Mouse (Mus musculus) midbrain, embryonic 10.5 days (tissue): ENCODE data around the gene Mlec. TPM values are rescaled to one million over a fixed set of nuclear protein-coding genes. Genes with fewer than 3 reads are reported as not detected.
"Not testable (repeated sequence)": the region's sequence is repeated elsewhere in the genome, so short reads cannot be mapped to it uniquely, and the experiment has no call there.

Experiments used
- DNase-seq: peaks from one replicate; pipeline ENCODE4 v3.0.0-alpha.2; 2017; ENCODE audit warnings: low spot score
- H3K27ac ChIP-seq: fragments of 300-500 bp; sonication (generic); replicated peaks from 2 replicates; pipeline ENCODE4 v1.5.1; 2016; ENCODE audit warnings: mild to moderate bottlenecking
- H3K27me3 ChIP-seq: fragments of 300-500 bp; sonication (generic); 2 replicates; pipeline ENCODE4 v1.6.1; 2016; ENCODE audit warnings: low read depth, mild to moderate bottlenecking; ENCODE audit not compliant: poor library complexity, severe bottlenecking
- H3K36me3 ChIP-seq: fragments of 300-500 bp; sonication (generic); 2 replicates; pipeline ENCODE4 v1.6.1; 2016; ENCODE audit warnings: mild to moderate bottlenecking, moderate library complexity
- H3K4me1 ChIP-seq: fragments of 300-500 bp; sonication (generic); 2 replicates; pipeline ENCODE4 v1.6.1; 2016
- H3K4me3 ChIP-seq: fragments of 300-500 bp; sonication (generic); 2 replicates; pipeline ENCODE4 v1.5.1; 2016; ENCODE audit warnings: mild to moderate bottlenecking, moderate library complexity
- H3K9me3 ChIP-seq: fragments of 300-500 bp; sonication (generic); replicated peaks from 2 replicates; pipeline ENCODE4 v1.6.1; 2016; ENCODE audit warnings: mild to moderate bottlenecking
- WGBS: fragments of 180-500 bp; shearing (Covaris S2); methylation state at CpG from one replicate; pipeline ENCODE4 v1.1.7; 2016; 5-methylcytosine and 5-hydroxymethylcytosine counted together
- polyA plus RNA-seq: library from polyadenylated mRNA; unstranded; fragments of >200 nt; fragmentation: Nextera tagmentation; extraction: Ambion mirVana; gene quantifications from 2 replicates; pipeline ENCODE4 v1.2.1, GENCODE M21; 2016

The Mlec gene
- polyA plus RNA-seq, 1 experiment from 2014 or later = 69.5 TPM

- H3K36me3 ChIP-seq = peaks cover 94% of the 10 kb centered on the region
- no peaks in the 10 kb centered on the region for H3K9me3 ChIP-seq
- 92% methylated on average over 28 of the region's 28 CpGs for whole genome bisulfite sequencing
- H3K4me3 ChIP-seq = no peak overlapping the region
- H3K27me3 ChIP-seq = no peaks in the 10 kb centered on the region
- H3K27ac ChIP-seq = no peak overlapping the region
- H3K4me1 ChIP-seq = peaks cover 9% of the 10 kb centered on the region; the same call in 1 of the 2 replicates
- DNase-seq = no peak
Observed at GRCm38 (mm10) chr5:115126578-115127312, 31.2 kb downstream of the Mlec start.

- Histone ChIP-seq H3K27me3 (no peaks in the 10 kb centered on the region), H3K4me3 (peak overlapping the region; percentile 5; the same call in 1 of the 2 replicates), H3K4me1 (peaks cover 9% of the 10 kb centered on the region; the same call in 1 of the 2 replicates), H3K27ac (0 out of 2 replicates have a peak overlapping the region, but pooled peaks have one; percentile 14), H3K36me3 (peaks cover 84% of the 10 kb centered on the region), H3K9me3 (no peaks in the 10 kb centered on the region)
- DNase-seq = peak; percentile 79
- WGBS = 36% methylated on average over 24 of the region's 24 CpGs
Observed at GRCm38 (mm10) chr5:115125211-115125871, 32.6 kb downstream of the Mlec start.

- Histone ChIP-seq H3K9me3 (no peaks in the 10 kb centered on the region), H3K27ac (no peak overlapping the region), H3K4me1 (peaks cover 9% of the 10 kb centered on the region; the same call in 1 of the 2 replicates), H3K36me3 (peaks cover 78% of the 10 kb centered on the region), H3K27me3 (no peaks in the 10 kb centered on the region), H3K4me3 (no peak overlapping the region)
- DNase-seq = no peak
- WGBS = 96% methylated on average over 6 of the region's 6 CpGs
Observed at GRCm38 (mm10) chr5:115124690-115125089, 33.3 kb downstream of the Mlec start.

- no peaks in the 10 kb centered on the region for H3K9me3 ChIP-seq
- H3K27me3 ChIP-seq = no peaks in the 10 kb centered on the region
- no peak for DNase-seq
- WGBS = 86% methylated on average over 5 of the region's 5 CpGs
- H3K36me3 ChIP-seq = peaks cover 60% of the 10 kb centered on the region
- peaks cover 23% of the 10 kb centered on the region for H3K4me1 ChIP-seq
- no peak overlapping the region for H3K27ac ChIP-seq
- no peak overlapping the region for H3K4me3 ChIP-seq
Observed at GRCm38 (mm10) chr5:115120978-115121377, 37.0 kb downstream of the Mlec start.

GRCm38 (mm10) chr5:115118961-115119570, 38.9 kb downstream of the Mlec start, which contains the start of gene Acads:
Gene Acads (minus strand): TSS chr5:115119346.
- peak within 1 kb of the TSS; percentile 93 for H3K27ac ChIP-seq
- WGBS = under 1% methylated on average over 39 of the region's 39 CpGs
- H3K36me3 ChIP-seq = peaks cover 58% of the 10 kb centered on the region

GRCm38 (mm10) chr5:115117467-115117866, 40.5 kb downstream of the Mlec start:
- Histone ChIP-seq H3K36me3 (peaks cover 59% of the 10 kb centered on the region), H3K4me3 (no peak overlapping the region), H3K27ac (no peak overlapping the region), H3K27me3 (no peaks in the 10 kb centered on the region), H3K9me3 (no peaks in the 10 kb centered on the region), H3K4me1 (peaks cover 14% of the 10 kb centered on the region)
- no peak for DNase-seq
- 98% methylated on average over 13 of the region's 13 CpGs for WGBS

More at GRCm38 (mm10) chr5:115118961-115119570, 38.9 kb downstream of the Mlec start, which contains the start of gene Acads:
- Histone ChIP-seq H3K4me3 (peak within 1 kb of the TSS; percentile 89), H3K4me1 (peaks cover 14% of the 10 kb centered on the region), H3K9me3 (no peaks in the 10 kb centered on the region), H3K27me3 (no peaks in the 10 kb centered on the region)
- DNase-seq = peak; percentile 88

GRCm38 (mm10) chr5:115116426-115116825, 41.6 kb downstream of the Mlec start:
- H3K4me1 ChIP-seq = peaks cover 15% of the 10 kb centered on the region
- H3K27me3 ChIP-seq = no peaks in the 10 kb centered on the region
- 82% methylated on average over 3 of the region's 3 CpGs for WGBS
- H3K36me3 ChIP-seq = peaks cover 62% of the 10 kb centered on the region
- H3K9me3 ChIP-seq = no peaks in the 10 kb centered on the region
- no peak overlapping the region for H3K27ac ChIP-seq
- no peak overlapping the region for H3K4me3 ChIP-seq
- no peak for DNase-seq

GRCm38 (mm10) chr5:115114501-115114900, 43.5 kb downstream of the Mlec start:
- WGBS = 92% methylated on average over 8 of the region's 8 CpGs
- H3K4me1 ChIP-seq = peaks cover 33% of the 10 kb centered on the region
- peaks cover 81% of the 10 kb centered on the region for H3K36me3 ChIP-seq
- H3K4me3 ChIP-seq = no peak overlapping the region
- DNase-seq = no peak
- no peak overlapping the region for H3K27ac ChIP-seq
- no peaks in the 10 kb centered on the region for H3K9me3 ChIP-seq
- H3K27me3 ChIP-seq = no peaks in the 10 kb centered on the region

GRCm38 (mm10) chr5:115113244-115113643, 44.7 kb downstream of the Mlec start:
- WGBS = 96% methylated on average over 12 of the region's 12 CpGs
- H3K36me3 ChIP-seq = peaks cover 83% of the 10 kb centered on the region
- no peak overlapping the region for H3K27ac ChIP-seq
- no peaks in the 10 kb centered on the region for H3K27me3 ChIP-seq
- H3K9me3 ChIP-seq = no peaks in the 10 kb centered on the region
- peaks cover 21% of the 10 kb centered on the region for H3K4me1 ChIP-seq
- no peak for DNase-seq
- no peak overlapping the region for H3K4me3 ChIP-seq

- H3K36me3 ChIP-seq = peaks cover 76% of the 10 kb centered on the region
- no peak overlapping the region for H3K4me3 ChIP-seq
- WGBS = 93% methylated on average over 8 of the region's 8 CpGs
- no peak for DNase-seq
- H3K9me3 ChIP-seq = no peaks in the 10 kb centered on the region
- peak overlapping the region; percentile 75 for H3K27ac ChIP-seq
- H3K27me3 ChIP-seq = no peaks in the 10 kb centered on the region
- H3K4me1 ChIP-seq = peaks cover 21% of the 10 kb centered on the region
Observed at GRCm38 (mm10) chr5:115111156-115111555, 46.8 kb downstream of the Mlec start.

- H3K36me3 ChIP-seq = peaks cover 62% of the 10 kb centered on the region
- H3K27me3 ChIP-seq, H3K4me1 ChIP-seq, DNase-seq, H3K27ac ChIP-seq, H3K9me3 ChIP-seq, H3K4me3 ChIP-seq: not testable (repeated sequence)
- WGBS = 98% methylated on average over 23 of the region's 23 CpGs
Observed at GRCm38 (mm10) chr5:115103253-115103652, 54.7 kb downstream of the Mlec start.

GRCm38 (mm10) chr5:115102231-115102630, 55.7 kb downstream of the Mlec start:
- Histone ChIP-seq H3K27ac (no peak overlapping the region), H3K4me3 (no peak overlapping the region), H3K9me3 (no peaks in the 10 kb centered on the region), H3K27me3 (no peaks in the 10 kb centered on the region), H3K36me3 (peaks cover 66% of the 10 kb centered on the region), H3K4me1 (no peaks in the 10 kb centered on the region)
- 85% methylated on average over 2 of the region's 2 CpGs for WGBS
- DNase-seq = no peak
